Mouse (Mus musculus): ENCODE results near the gene Phactr1. TPM values are rescaled to one million over a fixed set of nuclear protein-coding genes. Genes with fewer than 3 reads are reported as not detected.

Gene Phactr1
- polyA plus RNA-seq, 1 experiment from 2014 or later = 7.9 TPM

DNA sequence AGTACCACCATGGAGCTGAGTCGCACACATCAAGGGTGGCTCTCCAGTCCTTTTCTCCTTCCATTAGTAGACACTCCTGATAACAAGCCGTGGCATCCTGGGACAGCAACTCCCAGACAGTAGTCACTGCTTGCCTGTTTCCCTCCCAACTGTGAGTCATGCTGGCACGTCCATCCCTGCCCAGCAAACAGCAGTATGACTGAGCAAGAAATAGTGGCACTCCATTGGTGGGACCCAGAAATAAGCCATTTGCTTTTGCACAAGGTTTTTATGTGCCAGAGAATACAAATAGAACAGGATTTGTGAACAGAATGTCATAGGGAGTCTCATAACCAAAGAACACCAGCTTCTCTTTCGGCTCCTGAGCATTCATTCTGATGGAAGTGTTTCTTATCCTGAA lies 281.1 kb downstream of the Phactr1 start:
- Histone ChIP-seq H3K36me3 (no peaks in the 10 kb centered on the region), H3K27me3 (replicated peaks) (no peaks in the 10 kb centered on the region), H3K27ac (no peak overlapping the region), H3K9ac (no peak overlapping the region), H3K4me1 (no peaks in the 10 kb centered on the region), H3K9me3 (no peaks in the 10 kb centered on the region), H3K4me2 (no peak overlapping the region), H3K4me3 (replicated peaks) (no peak overlapping the region)
- no peak for ATAC-seq (ENCODE audit: insufficient read depth, low FRiP score, low read depth)
- WGBS = 86% methylated on average over 4 of the region's 4 CpGs

DNA sequence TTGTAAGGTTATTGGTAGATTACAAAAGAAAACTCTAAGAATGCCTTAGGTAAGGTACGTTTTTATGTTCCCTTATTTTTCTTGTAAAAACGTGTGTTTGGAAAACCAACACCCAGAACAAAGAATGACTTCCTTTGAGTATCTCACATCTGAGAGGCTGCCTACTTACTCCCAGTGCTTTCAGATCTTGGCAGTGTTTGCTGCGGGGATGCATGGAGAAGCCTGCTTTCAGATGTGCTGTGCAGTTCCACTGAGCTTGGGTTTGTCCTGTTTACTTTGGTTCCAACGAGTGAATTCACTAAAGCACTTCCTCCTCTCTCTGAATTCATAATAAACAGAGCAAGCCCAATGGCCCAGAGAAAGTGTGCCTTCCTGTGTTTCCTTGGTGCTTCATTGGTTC lies 288.1 kb downstream of the Phactr1 start:
- H3K9ac ChIP-seq = no peak overlapping the region

DNA sequence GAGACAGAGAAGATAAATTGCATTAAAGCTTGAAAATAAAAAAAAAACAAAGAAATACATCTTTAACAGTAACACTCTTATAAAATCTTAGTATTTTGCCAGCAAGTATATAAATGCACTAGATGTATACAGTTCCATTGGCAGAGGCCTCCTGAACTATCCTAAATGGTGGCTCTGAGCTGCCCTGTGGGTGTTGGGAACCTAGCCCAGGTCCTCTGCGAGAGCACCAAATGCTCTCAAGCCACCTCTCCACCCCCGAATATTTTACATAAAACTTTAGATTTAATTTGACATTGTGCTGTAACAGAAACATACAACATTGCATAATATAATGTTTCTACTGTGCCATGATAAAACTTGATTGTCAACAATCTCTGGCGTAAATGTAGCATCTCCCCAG lies 293.1 kb downstream of the Phactr1 start:
- no peak overlapping the region for H3K4me3 ChIP-seq (replicated peaks)
- no peak for ATAC-seq (ENCODE audit: insufficient read depth, low FRiP score, low read depth)
- no peaks in the 10 kb centered on the region for H3K27me3 ChIP-seq (replicated peaks)
- no peaks in the 10 kb centered on the region for H3K36me3 ChIP-seq
- 87% methylated on average over 3 of the region's 3 CpGs for whole genome bisulfite sequencing
- no peak overlapping the region for H3K4me2 ChIP-seq
- no peak overlapping the region for H3K27ac ChIP-seq
- H3K9me3 ChIP-seq = no peaks in the 10 kb centered on the region
- H3K4me1 ChIP-seq = no peaks in the 10 kb centered on the region
- no peak overlapping the region for H3K9ac ChIP-seq

More for the DNA sequence above, 288.1 kb downstream of the Phactr1 start:
- H3K4me3 ChIP-seq (replicated peaks) = no peak overlapping the region
- H3K9me3 ChIP-seq = no peaks in the 10 kb centered on the region
- WGBS = 53% methylated on average over 4 of the region's 4 CpGs
- no peak overlapping the region for H3K4me2 ChIP-seq
- H3K36me3 ChIP-seq = no peaks in the 10 kb centered on the region
- no peak overlapping the region for H3K27ac ChIP-seq
- H3K27me3 ChIP-seq (replicated peaks) = no peaks in the 10 kb centered on the region
- no peaks in the 10 kb centered on the region for H3K4me1 ChIP-seq
- no peak for ATAC-seq (ENCODE audit: insufficient read depth, low FRiP score, low read depth)

DNA sequence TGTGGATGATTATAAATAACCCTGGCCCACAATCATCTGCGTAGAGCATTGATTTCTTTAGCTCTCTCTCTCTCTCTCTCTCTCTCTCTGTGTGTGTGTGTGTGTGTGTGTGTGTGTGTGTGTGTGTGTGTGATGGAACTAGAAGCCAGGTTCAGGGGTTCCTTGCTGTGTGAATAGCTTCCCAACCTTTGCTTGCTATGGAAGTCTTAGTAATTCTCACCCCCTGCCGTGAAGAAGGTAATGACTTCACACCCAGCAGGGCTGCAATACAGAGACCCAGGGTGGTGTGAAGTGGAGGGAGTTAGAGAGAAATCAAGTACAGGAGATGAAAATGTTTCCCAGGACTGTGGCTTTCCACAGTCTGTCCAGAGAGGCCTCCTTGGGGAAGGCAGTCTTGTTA lies 293.5 kb downstream of the Phactr1 start:
- H3K4me1 ChIP-seq = no peaks in the 10 kb centered on the region
- H3K9ac ChIP-seq = no peak overlapping the region
- no peak for ATAC-seq (ENCODE audit: insufficient read depth, low FRiP score, low read depth)
- no peak overlapping the region for H3K27ac ChIP-seq
- H3K4me2 ChIP-seq = no peak overlapping the region
- H3K36me3 ChIP-seq = no peaks in the 10 kb centered on the region
- no peaks in the 10 kb centered on the region for H3K9me3 ChIP-seq
- 63% methylated on average over 2 of the region's 2 CpGs for WGBS
- H3K4me3 ChIP-seq (replicated peaks) = no peak overlapping the region
- no peaks in the 10 kb centered on the region for H3K27me3 ChIP-seq (replicated peaks)

DNA sequence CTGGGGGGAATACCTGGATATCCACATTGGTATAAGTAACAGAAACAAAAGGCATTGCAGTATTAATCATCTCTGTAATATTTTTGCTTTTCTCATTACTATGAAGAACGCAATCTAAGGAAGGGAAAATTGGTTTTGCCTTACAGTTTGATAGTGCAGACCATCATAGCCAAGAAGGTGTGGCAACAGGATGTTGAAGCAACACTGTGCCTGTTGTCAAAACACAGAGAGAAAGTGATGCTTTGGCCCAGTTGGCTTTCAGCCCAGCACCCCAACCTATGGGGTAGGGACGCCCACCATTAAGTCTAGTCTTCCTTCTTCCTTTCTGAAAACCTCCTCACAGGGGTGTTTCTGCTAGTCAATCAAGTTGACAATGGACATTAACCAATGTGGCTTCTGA lies 294.1 kb downstream of the Phactr1 start:
- Histone ChIP-seq H3K27ac (no peak overlapping the region), H3K4me3 (replicated peaks) (no peak overlapping the region), H3K4me2 (no peak overlapping the region), H3K9ac (no peak overlapping the region), H3K27me3 (replicated peaks) (no peaks in the 10 kb centered on the region), H3K9me3 (no peaks in the 10 kb centered on the region), H3K36me3 (no peaks in the 10 kb centered on the region), H3K4me1 (no peaks in the 10 kb centered on the region)
- ATAC-seq (ENCODE audit: insufficient read depth, low FRiP score, low read depth) = no peak
- WGBS = 83% methylated on average over 2 of the region's 2 CpGs

DNA sequence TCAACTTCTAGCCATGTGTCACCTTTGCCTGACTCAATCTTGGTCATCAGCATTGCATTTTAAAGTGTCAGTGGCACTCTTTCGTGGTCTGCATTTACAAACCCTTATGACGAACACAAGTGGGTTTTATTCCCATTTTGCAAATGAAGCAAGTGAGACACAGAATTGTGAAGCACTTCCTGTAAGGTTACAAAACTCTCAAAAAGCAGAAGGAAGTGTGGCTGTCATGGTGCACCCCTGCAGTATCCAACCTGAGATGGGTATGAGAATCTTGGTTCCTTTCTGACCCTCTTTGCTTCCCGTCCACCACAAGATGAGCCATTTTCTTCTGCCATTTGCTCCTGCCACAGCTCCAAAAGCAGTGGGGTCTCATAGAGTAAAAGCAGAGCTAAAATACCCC lies 295.7 kb downstream of the Phactr1 start:
- Histone ChIP-seq H3K4me2 (no peak overlapping the region), H3K4me1 (no peaks in the 10 kb centered on the region), H3K27me3 (replicated peaks) (no peaks in the 10 kb centered on the region), H3K4me3 (replicated peaks) (no peak overlapping the region), H3K36me3 (no peaks in the 10 kb centered on the region), H3K9me3 (no peaks in the 10 kb centered on the region), H3K9ac (no peak overlapping the region), H3K27ac (no peak overlapping the region)
- no peak for ATAC-seq (ENCODE audit: insufficient read depth, low FRiP score, low read depth)
- WGBS = 82% methylated on average over 3 of the region's 3 CpGs

DNA sequence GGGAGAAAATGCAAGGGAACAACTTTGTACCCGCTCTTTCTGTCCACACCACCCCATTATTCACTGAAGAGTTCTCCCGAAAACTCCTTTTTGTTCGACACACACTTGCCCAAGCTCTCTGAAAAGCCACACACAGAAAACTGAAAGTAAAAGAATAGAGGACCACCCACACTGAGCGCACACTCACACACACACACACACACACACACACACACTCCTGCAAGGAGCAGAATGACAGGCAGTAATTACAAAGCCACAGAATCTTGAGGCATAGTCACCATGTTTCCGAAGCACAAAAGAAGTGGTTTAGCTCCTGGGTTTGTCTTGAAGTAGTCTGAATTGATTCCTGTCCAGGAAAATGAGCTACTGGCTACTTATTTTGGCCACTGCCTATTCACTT lies 296.5 kb downstream of the Phactr1 start:
- WGBS = 71% methylated on average over 5 of the region's 5 CpGs
- no peak for ATAC-seq (ENCODE audit: insufficient read depth, low FRiP score, low read depth)
- H3K27me3 ChIP-seq (replicated peaks) = no peaks in the 10 kb centered on the region
- no peaks in the 10 kb centered on the region for H3K9me3 ChIP-seq
- no peaks in the 10 kb centered on the region for H3K4me1 ChIP-seq
- H3K36me3 ChIP-seq = no peaks in the 10 kb centered on the region
- no peak overlapping the region for H3K9ac ChIP-seq
- H3K4me3 ChIP-seq (replicated peaks) = no peak overlapping the region
- no peak overlapping the region for H3K4me2 ChIP-seq
- no peak overlapping the region for H3K27ac ChIP-seq

DNA sequence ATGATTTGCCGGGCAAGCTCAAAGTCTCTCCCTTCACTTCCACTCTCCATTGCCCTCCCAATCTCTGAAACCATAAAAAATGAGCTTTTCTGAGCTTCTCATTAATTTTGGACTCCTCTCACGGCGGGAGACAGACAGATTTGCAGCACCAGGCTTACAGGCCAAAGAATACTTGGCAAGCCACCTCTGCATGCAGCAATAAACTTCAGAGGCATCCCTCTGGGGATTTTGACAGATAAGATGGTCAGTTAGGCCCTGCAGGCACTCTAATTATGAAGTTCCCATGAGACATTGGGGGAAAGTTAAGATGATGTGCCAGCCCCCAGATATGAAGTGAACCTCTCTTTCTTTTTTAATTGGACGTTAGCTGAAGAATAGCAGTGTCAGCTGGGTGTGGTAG lies 300.2 kb downstream of the Phactr1 start:
- no peaks in the 10 kb centered on the region for H3K36me3 ChIP-seq
- H3K4me1 ChIP-seq = no peaks in the 10 kb centered on the region
- ATAC-seq (ENCODE audit: insufficient read depth, low FRiP score, low read depth) = no peak
- no peaks in the 10 kb centered on the region for H3K9me3 ChIP-seq
- H3K27me3 ChIP-seq (replicated peaks) = no peaks in the 10 kb centered on the region
- no peak overlapping the region for H3K9ac ChIP-seq
- no peak overlapping the region for H3K4me2 ChIP-seq
- no peak overlapping the region for H3K4me3 ChIP-seq (replicated peaks)
- WGBS = 72% methylated on average over 4 of the region's 4 CpGs
- no peak overlapping the region for H3K27ac ChIP-seq

DNA sequence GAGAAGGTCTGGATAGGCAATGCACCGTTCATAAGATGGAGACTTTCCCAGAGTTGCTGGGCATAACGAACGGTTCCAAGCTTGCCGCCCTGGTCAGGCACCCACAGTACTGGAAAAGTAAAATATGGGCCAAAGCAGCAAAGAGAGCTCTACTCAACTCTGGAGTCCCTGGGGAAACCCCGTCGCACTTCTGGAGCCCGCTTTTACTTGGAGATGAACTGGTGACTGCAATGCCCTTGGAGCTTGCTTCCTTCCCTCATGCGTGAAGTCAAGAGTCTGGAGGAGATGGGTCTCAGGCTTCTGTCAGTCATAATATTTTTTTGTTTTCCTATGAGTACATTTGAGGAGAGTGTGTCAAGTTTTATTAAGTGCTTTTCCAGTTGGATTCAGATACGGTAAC lies 302.2 kb downstream of the Phactr1 start:
- ATAC-seq (ENCODE audit: insufficient read depth, low FRiP score, low read depth) = no peak
- no peaks in the 10 kb centered on the region for H3K4me1 ChIP-seq
- H3K4me2 ChIP-seq = no peak overlapping the region
- no peak overlapping the region for H3K9ac ChIP-seq
- no peaks in the 10 kb centered on the region for H3K9me3 ChIP-seq
- H3K27me3 ChIP-seq (replicated peaks) = no peaks in the 10 kb centered on the region
- H3K36me3 ChIP-seq = no peaks in the 10 kb centered on the region
- no peak overlapping the region for H3K27ac ChIP-seq
- no peak overlapping the region for H3K4me3 ChIP-seq (replicated peaks)
- WGBS = 84% methylated on average over 9 of the region's 9 CpGs

DNA sequence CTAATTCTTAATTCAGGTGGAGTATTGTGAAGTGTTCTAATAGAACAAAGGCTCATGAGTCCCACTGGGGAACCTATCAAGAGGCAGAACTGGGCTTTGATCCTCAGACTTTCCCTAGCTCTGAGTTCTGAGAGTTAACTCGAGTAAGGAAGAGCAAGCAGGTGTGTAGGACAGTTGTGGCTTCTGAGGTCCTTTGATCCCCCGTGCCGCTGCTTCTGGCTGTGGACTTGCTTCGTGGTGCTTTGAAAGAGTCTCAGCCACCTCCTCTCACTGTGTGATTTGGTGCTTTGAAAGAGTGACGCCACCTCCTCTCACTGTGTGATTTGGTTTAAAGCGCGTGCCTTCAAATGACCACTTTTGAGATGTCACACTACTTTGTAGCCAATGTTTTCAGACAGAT lies 305.4 kb downstream of the Phactr1 start:
- Histone ChIP-seq H3K9me3 (no peaks in the 10 kb centered on the region), H3K27ac (no peak overlapping the region), H3K36me3 (no peaks in the 10 kb centered on the region), H3K4me1 (no peaks in the 10 kb centered on the region), H3K4me3 (replicated peaks) (no peak overlapping the region), H3K27me3 (replicated peaks) (no peaks in the 10 kb centered on the region), H3K9ac (no peak overlapping the region), H3K4me2 (no peak overlapping the region)
- WGBS = 72% methylated on average over 7 of the region's 7 CpGs
- no peak for ATAC-seq (ENCODE audit: insufficient read depth, low FRiP score, low read depth)

DNA sequence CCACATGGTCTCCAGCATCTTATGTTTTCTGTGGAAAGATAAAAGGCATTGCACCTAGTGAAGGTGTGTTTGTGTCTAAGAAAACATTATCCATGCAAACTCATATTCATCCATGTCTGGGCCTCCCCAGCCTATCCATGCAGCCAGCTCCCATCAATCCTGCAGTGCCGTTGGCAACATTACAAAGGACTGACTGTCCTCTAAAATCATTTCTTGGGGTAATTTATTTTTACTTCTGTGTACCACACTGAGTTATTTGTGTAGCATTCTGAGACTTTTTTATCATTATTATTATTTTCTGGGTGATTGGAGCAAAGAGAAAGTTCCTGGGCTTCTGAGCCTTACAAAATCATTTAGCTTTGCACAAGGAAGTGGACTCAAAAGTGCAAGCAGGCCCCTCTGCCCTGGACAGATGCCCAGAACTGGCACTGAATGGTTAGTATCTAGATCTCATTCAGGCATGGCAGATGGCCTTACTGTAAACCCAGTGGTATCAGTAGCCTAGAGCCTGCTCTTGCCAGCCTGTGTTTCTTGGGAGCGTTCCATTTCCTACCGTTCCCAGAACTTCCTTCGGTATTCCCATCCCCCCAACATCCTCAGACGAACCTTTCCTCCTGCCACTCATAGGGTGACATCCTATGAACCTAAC lies 307.6 kb downstream of the Phactr1 start:
- H3K9me3 ChIP-seq = no peaks in the 10 kb centered on the region
- no peaks in the 10 kb centered on the region for H3K36me3 ChIP-seq
- whole genome bisulfite sequencing = 73% methylated on average over 5 of the region's 5 CpGs
- H3K4me3 ChIP-seq (replicated peaks) = no peak overlapping the region
- H3K27ac ChIP-seq = no peak overlapping the region
- no peaks in the 10 kb centered on the region for H3K27me3 ChIP-seq (replicated peaks)
- H3K9ac ChIP-seq = no peak overlapping the region
- no peak overlapping the region for H3K4me2 ChIP-seq
- no peaks in the 10 kb centered on the region for H3K4me1 ChIP-seq
- ATAC-seq (ENCODE audit: insufficient read depth, low FRiP score, low read depth) = no peak

DNA sequence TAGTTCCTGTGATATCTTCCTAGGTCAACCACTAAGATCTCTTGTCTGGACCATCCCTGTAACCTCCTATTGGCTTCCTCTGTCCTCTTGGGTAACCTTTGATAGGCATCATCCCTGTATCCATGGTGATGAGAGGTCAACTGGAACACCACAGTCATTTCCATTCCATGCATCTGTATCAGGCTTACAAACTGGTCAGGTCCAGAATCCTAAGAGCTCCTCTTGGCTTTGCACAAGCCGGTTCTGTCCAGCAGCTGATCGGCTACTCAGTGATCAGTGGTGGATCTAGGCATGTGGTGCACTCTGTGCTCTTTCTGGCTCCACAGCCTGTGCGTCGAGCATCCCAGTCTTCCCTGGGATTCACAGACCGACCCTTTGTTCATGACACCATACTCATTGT lies 309.1 kb downstream of the Phactr1 start:
- no peak overlapping the region for H3K4me2 ChIP-seq
- no peak overlapping the region for H3K27ac ChIP-seq
- no peak for ATAC-seq (ENCODE audit: insufficient read depth, low FRiP score, low read depth)
- H3K27me3 ChIP-seq (replicated peaks) = no peaks in the 10 kb centered on the region
- no peaks in the 10 kb centered on the region for H3K4me1 ChIP-seq
- WGBS = 93% methylated on average over 5 of the region's 5 CpGs
- H3K9ac ChIP-seq = no peak overlapping the region
- H3K9me3 ChIP-seq = no peaks in the 10 kb centered on the region
- no peaks in the 10 kb centered on the region for H3K36me3 ChIP-seq
- no peak overlapping the region for H3K4me3 ChIP-seq (replicated peaks)

DNA sequence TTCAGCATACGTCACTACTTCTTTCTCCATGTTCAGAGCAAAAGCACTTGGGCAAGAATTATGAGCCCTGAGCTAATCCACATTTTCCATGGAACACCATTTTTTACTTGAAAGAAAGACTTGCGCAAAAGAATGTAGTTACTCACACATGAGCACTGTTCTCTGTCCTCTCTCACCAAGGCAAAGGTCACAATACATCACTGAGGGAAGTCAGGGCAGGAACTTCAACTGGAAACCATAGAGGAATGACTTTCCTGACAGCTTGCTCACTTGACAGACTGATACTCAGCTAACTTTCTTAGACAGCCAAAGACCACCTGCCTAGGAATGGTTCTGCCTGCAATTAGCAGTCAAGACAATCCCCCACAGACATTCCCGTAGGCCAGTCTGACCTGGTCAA lies 309.6 kb downstream of the Phactr1 start:
- no peaks in the 10 kb centered on the region for H3K36me3 ChIP-seq
- H3K4me3 ChIP-seq (replicated peaks) = no peak overlapping the region
- H3K27ac ChIP-seq = no peak overlapping the region
- ATAC-seq (ENCODE audit: insufficient read depth, low FRiP score, low read depth) = no peak
- no peak overlapping the region for H3K4me2 ChIP-seq
- no peaks in the 10 kb centered on the region for H3K9me3 ChIP-seq
- 76% methylated on average over 3 of the region's 3 CpGs for WGBS
- H3K9ac ChIP-seq = no peak overlapping the region
- no peaks in the 10 kb centered on the region for H3K4me1 ChIP-seq
- no peaks in the 10 kb centered on the region for H3K27me3 ChIP-seq (replicated peaks)

Data from stomach, embryonic 15.5 days (tissue).